Mouse (Mus musculus): ENCODE measurements around the gene Zbtb9. TPM values are rescaled to one million over a fixed set of nuclear protein-coding genes. Genes with fewer than 3 reads are reported as not detected.

The Zbtb9 gene
- polyA plus RNA-seq, 1 experiment, result 0.12 TPM

DNA sequence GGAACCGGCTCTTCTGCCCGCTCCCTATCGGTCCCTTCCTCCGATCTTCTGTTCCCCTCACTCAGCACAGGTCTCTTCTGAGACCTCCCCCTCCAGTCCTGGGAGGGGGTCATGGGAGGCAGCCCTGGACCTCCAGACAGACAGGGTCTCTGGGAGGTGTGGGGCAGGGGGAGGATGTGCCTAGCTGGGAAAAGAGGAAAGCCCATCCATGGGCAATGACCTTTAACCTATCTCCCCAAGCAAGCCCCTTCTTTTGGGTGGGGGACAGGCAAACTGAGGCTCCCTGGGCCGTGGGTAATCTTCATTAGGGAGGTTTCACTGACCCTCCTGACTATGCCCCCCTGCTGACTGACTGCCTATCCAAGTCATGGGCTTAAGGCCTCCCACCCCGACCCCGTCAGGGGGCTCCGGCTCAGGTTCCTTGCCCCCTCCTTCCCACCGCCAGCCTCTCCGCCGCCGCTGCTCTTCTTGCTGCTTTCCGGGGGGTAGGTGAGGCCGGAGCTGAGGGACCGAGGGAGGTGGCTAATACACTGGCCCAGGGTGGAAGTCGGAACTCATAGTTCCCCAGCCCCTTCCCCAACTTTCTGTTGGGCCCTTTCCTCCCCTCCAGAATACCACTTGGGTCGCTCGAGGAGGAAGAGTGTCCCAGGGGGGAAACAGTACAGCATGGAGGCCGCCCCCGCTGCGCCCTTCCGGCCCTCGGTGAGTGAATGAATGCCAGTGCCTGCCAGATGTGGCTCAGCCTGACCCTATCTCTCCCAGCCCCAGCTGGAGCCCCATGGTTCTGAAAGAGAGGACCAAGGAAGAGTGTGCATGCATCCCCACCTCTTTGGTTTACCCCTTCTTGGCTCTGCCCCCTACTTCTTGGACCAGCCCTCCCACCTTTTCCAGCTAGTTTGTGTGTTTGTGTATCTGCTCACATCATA, 20.8 kb upstream of the Zbtb9 start:
- peaks cover 90% of the 10 kb centered on the region for H3K4me1 ChIP-seq (ENCODE audit: control insufficient read depth)
- peaks cover 50% of the 10 kb centered on the region for H3K27me3 ChIP-seq (ENCODE audit: control insufficient read depth)
- TF ChIP-seq TAL1 (IDR thresholded peaks at IDR 0.05; ENCODE audit: low read length) (no peak), GATA1 (IDR thresholded peaks at IDR 0.05; ENCODE audit: low read length) (no peak)
- H3K36me3 ChIP-seq (ENCODE audit: control insufficient read depth), result peaks cover 11% of the 10 kb centered on the region
- H3K4me3 ChIP-seq (replicated peaks), result peak overlapping the region; percentile 51
- no peaks in the 10 kb centered on the region for H3K9me3 ChIP-seq (ENCODE audit: control insufficient read depth, low read length)

DNA sequence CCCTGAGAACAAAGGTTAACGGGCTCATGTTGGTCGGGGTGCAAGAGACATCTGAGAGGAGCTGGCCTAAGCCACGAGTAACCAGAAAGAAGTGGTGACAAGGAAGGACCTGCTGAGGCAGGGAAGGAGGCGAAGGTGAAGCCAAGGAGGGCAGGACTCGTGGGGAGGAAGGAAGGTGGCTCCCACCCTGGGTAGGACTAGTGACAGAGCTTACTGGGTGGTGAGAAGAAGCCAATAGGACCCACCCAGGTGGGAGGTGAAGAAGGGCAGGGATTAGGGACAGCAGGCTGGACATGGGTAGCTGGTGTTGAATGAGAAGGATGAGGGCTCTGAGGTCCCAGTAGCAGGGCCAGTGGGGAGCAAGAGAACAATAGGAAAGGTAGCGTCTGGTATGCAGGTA, 19.8 kb upstream of the Zbtb9 start:
- peaks cover 11% of the 10 kb centered on the region for H3K36me3 ChIP-seq (ENCODE audit: control insufficient read depth)

GRCm38 (mm10) chr17:26953726-26954125, 19.2 kb upstream of the Zbtb9 start:
- Histone ChIP-seq H3K27me3 (ENCODE audit: control insufficient read depth) (peaks cover 47% of the 10 kb centered on the region), H3K4me1 (ENCODE audit: control insufficient read depth) (peaks cover 91% of the 10 kb centered on the region), H3K9me3 (ENCODE audit: control insufficient read depth, low read length) (no peaks in the 10 kb centered on the region), H3K4me3 (replicated peaks) (no peak overlapping the region), H3K36me3 (ENCODE audit: control insufficient read depth) (peaks cover 11% of the 10 kb centered on the region)
- TF ChIP-seq TAL1 (IDR thresholded peaks at IDR 0.05; ENCODE audit: low read length) (no peak), GATA1 (IDR thresholded peaks at IDR 0.05; ENCODE audit: low read length) (no peak)

More for the DNA sequence above, 19.8 kb upstream of the Zbtb9 start:
- Histone ChIP-seq H3K4me3 (replicated peaks) (no peak overlapping the region), H3K27me3 (ENCODE audit: control insufficient read depth) (peaks cover 47% of the 10 kb centered on the region), H3K4me1 (ENCODE audit: control insufficient read depth) (peaks cover 91% of the 10 kb centered on the region), H3K9me3 (ENCODE audit: control insufficient read depth, low read length) (no peaks in the 10 kb centered on the region)
- TF ChIP-seq TAL1 (IDR thresholded peaks at IDR 0.05; ENCODE audit: low read length), result no peak
- no peak for TF ChIP-seq GATA1 (IDR thresholded peaks at IDR 0.05; ENCODE audit: low read length)

GRCm38 (mm10) chr17:26956309-26956708, 16.7 kb upstream of the Zbtb9 start:
- TF ChIP-seq GATA1 (IDR thresholded peaks at IDR 0.05; ENCODE audit: low read length), result no peak
- TF ChIP-seq TAL1 (IDR thresholded peaks at IDR 0.05; ENCODE audit: low read length), result no peak
- H3K9me3 ChIP-seq (ENCODE audit: control insufficient read depth, low read length), result no peaks in the 10 kb centered on the region
- H3K36me3 ChIP-seq (ENCODE audit: control insufficient read depth), result peaks cover 23% of the 10 kb centered on the region
- peaks cover 87% of the 10 kb centered on the region for H3K4me1 ChIP-seq (ENCODE audit: control insufficient read depth)
- H3K27me3 ChIP-seq (ENCODE audit: control insufficient read depth), result peaks cover 25% of the 10 kb centered on the region
- peak overlapping the region; percentile 63 for H3K4me3 ChIP-seq (replicated peaks)

DNA sequence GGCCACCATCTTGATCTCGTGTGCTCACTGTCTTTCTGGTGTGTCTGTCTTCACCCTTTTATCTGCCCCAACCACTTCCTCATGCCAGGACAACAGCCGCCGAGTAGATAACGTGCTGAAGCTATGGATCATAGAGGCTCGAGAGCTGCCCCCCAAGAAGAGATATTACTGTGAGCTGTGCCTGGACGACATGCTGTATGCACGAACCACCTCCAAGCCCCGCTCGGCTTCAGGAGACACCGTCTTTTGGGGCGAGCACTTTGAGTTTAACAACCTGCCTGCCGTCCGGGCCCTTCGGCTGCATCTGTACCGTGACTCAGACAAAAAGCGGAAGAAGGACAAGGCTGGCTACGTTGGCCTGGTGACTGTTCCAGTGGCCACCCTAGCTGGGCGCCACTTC, 16.1 kb upstream of the Zbtb9 start:
- peaks cover 82% of the 10 kb centered on the region for H3K4me1 ChIP-seq (ENCODE audit: control insufficient read depth)

DNA sequence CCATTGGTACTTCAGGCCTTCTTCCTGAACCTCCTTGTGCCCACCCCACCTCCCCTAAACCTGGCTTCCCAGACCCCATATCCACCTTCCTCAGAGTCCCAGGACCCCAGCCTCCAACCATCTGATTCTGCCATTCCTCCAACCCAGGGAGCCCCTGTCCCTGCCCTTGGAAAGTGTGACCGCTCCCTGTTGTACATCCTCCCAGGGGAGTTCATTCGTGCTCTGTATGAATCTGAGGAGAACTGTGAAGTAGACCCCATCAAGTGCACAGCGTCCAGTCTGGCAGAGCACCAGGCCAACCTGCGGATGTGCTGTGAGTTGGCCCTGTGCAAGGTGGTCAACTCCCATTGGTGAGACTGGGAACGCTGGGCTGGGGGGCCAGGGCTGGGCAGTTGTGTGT, 15.1 kb upstream of the Zbtb9 start:
- TF ChIP-seq GATA1 (IDR thresholded peaks at IDR 0.05; ENCODE audit: low read length), result no peak
- TF ChIP-seq TAL1 (IDR thresholded peaks at IDR 0.05; ENCODE audit: low read length), result no peak
- Histone ChIP-seq H3K9me3 (ENCODE audit: control insufficient read depth, low read length) (no peaks in the 10 kb centered on the region), H3K36me3 (ENCODE audit: control insufficient read depth) (peaks cover 34% of the 10 kb centered on the region), H3K4me1 (ENCODE audit: control insufficient read depth) (peaks cover 72% of the 10 kb centered on the region), H3K4me3 (replicated peaks) (no peak overlapping the region), H3K27me3 (ENCODE audit: control insufficient read depth) (peaks cover 10% of the 10 kb centered on the region)

More for the DNA sequence above, 16.1 kb upstream of the Zbtb9 start:
- TF ChIP-seq GATA1 (IDR thresholded peaks at IDR 0.05; ENCODE audit: low read length) (peak; percentile 90), TAL1 (IDR thresholded peaks at IDR 0.05; ENCODE audit: low read length) (peak; percentile 74)
- H3K9me3 ChIP-seq (ENCODE audit: control insufficient read depth, low read length), result no peaks in the 10 kb centered on the region
- peak overlapping the region; percentile 63 for H3K4me3 ChIP-seq (replicated peaks)
- peaks cover 20% of the 10 kb centered on the region for H3K27me3 ChIP-seq (ENCODE audit: control insufficient read depth)
- peaks cover 28% of the 10 kb centered on the region for H3K36me3 ChIP-seq (ENCODE audit: control insufficient read depth)

GRCm38 (mm10) chr17:26958880-26959279, 14.1 kb upstream of the Zbtb9 start:
- H3K9me3 ChIP-seq (ENCODE audit: control insufficient read depth, low read length), result no peaks in the 10 kb centered on the region
- no peak for TF ChIP-seq TAL1 (IDR thresholded peaks at IDR 0.05; ENCODE audit: low read length)
- no peak for TF ChIP-seq GATA1 (IDR thresholded peaks at IDR 0.05; ENCODE audit: low read length)
- H3K36me3 ChIP-seq (ENCODE audit: control insufficient read depth), result peaks cover 36% of the 10 kb centered on the region
- peaks cover 2% of the 10 kb centered on the region; the same call in 1 of the 2 replicates for H3K27me3 ChIP-seq (ENCODE audit: control insufficient read depth)
- H3K4me3 ChIP-seq (replicated peaks), result no peak overlapping the region
- H3K4me1 ChIP-seq (ENCODE audit: control insufficient read depth), result peaks cover 63% of the 10 kb centered on the region

- Histone ChIP-seq H3K4me1 (ENCODE audit: control insufficient read depth) (peaks cover 57% of the 10 kb centered on the region), H3K9me3 (ENCODE audit: control insufficient read depth, low read length) (no peaks in the 10 kb centered on the region), H3K4me3 (replicated peaks) (no peak overlapping the region), H3K36me3 (ENCODE audit: control insufficient read depth) (peaks cover 37% of the 10 kb centered on the region), H3K27me3 (ENCODE audit: control insufficient read depth) (no peaks in the 10 kb centered on the region)
- TF ChIP-seq GATA1 (IDR thresholded peaks at IDR 0.05; ENCODE audit: low read length) (no peak), TAL1 (IDR thresholded peaks at IDR 0.05; ENCODE audit: low read length) (no peak)
Measured at GRCm38 (mm10) chr17:26959815-26960214, 13.2 kb upstream of the Zbtb9 start.

DNA sequence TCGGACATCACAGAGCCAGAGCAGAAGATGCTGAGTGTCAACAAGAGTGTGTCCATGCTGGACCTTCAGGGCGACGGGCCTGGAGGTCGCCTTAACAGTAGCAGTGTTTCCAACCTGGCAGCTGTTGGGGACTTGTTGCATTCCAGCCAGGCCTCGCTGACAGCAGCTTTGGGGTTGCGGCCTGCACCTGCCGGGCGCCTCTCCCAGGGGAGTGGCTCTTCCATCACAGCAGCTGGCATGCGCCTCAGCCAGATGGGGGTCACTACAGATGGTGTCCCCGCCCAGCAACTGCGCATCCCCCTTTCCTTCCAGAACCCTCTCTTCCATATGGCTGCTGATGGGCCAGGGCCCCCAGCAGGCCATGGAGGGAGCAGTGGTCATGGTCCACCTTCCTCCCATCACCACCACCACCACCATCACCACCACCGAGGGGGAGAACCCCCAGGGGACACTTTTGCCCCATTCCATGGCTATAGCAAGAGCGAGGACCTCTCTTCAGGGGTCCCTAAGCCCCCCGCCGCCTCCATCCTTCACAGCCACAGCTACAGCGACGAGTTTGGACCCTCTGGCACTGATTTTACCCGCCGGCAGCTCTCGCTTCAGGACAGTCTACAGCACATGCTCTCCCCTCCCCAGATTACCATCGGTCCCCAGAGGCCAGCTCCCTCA, 11.3 kb upstream of the Zbtb9 start:
- Histone ChIP-seq H3K4me3 (replicated peaks) (no peak overlapping the region), H3K36me3 (ENCODE audit: control insufficient read depth) (peaks cover 30% of the 10 kb centered on the region), H3K27me3 (ENCODE audit: control insufficient read depth) (no peaks in the 10 kb centered on the region), H3K9me3 (ENCODE audit: control insufficient read depth, low read length) (no peaks in the 10 kb centered on the region), H3K4me1 (ENCODE audit: control insufficient read depth) (peaks cover 39% of the 10 kb centered on the region)
- TF ChIP-seq TAL1 (IDR thresholded peaks at IDR 0.05; ENCODE audit: low read length), result no peak
- TF ChIP-seq GATA1 (IDR thresholded peaks at IDR 0.05; ENCODE audit: low read length), result no peak

All from erythroblast, embryonic 14.5 days (primary cell).